Mouse (Mus musculus) CH12.LX (cell line): ENCODE measurements around the gene Duoxa1. TPM values are rescaled to one million over a fixed set of nuclear protein-coding genes. Genes with fewer than 3 reads are reported as not detected.

ENCODE experiments used
- DNase-seq: peaks from one replicate; pipeline ENCODE4 v3.0.0-alpha.2; 2013; ENCODE audit errors: extremely low read depth
- H3K27ac ChIP-seq: 2 replicates; pipeline ENCODE4 v1.5.1; 2012; ENCODE audit warnings: low read depth, mild to moderate bottlenecking, control low read depth, moderate library complexity; ENCODE audit not compliant: insufficient read depth
- H3K27me3 ChIP-seq: replicated peaks from 2 replicates; pipeline ENCODE3; 2012; ENCODE audit warnings: inconsistent platforms
- H3K36me3 ChIP-seq, 2 experiments: replicated peaks in 1 of 2; 2 replicates each; pipeline versions ENCODE3 to v1.6.1; 2012; ENCODE audit warnings: inconsistent platforms in 1 of 2, low read length in 1 of 2, mild to moderate bottlenecking in 1 of 2, mixed read lengths in 1 of 2, moderate library complexity in 1 of 2; ENCODE audit not compliant: control insufficient read depth in 1 of 2, insufficient read depth in 1 of 2
- H3K4me1 ChIP-seq, 2 experiments: 2 replicates each; pipeline ENCODE4 v1.6.1; 2012; ENCODE audit warnings: inconsistent platforms in 1 of 2, moderate library complexity in 1 of 2; ENCODE audit not compliant: insufficient read depth in 2 of 2, control insufficient read depth in 1 of 2
- H3K4me2 ChIP-seq: 2 replicates; pipeline ENCODE4 v1.6.1; 2012; ENCODE audit warnings: low read depth, mild to moderate bottlenecking, control low read depth; ENCODE audit not compliant: poor library complexity, insufficient read depth, severe bottlenecking
- H3K4me3 ChIP-seq, 3 experiments: fragments of 150-350 bp in 1 of 3; sonication (generic) in 1 of 3; replicated peaks in 1 of 3; 2 replicates each; pipeline versions ENCODE3 to v1.5.1; 2011 to 2012; ENCODE audit warnings: low read depth in 2 of 3, low read length in 2 of 3, mild to moderate bottlenecking in 2 of 3, moderate library complexity in 2 of 3, control low read depth in 1 of 3, improper control_type of control experiment in 1 of 3, inconsistent platforms in 1 of 3, mixed read lengths in 1 of 3; ENCODE audit not compliant: poor library complexity in 1 of 3
- H3K79me2 ChIP-seq: replicated peaks from 2 replicates; pipeline ENCODE4 v1.6.1; 2012; ENCODE audit warnings: mild to moderate bottlenecking, moderate library complexity; ENCODE audit not compliant: control insufficient read depth, poor library complexity, insufficient read depth, severe bottlenecking; ENCODE audit errors: extremely low read depth
- H3K9ac ChIP-seq: 2 replicates; pipeline ENCODE4 v1.6.1; 2012; ENCODE audit warnings: low read depth, mild to moderate bottlenecking, control low read depth, moderate library complexity; ENCODE audit not compliant: insufficient read depth
- H3K9me3 ChIP-seq: replicated peaks from 2 replicates; pipeline ENCODE3; 2012; ENCODE audit warnings: low read length, inconsistent platforms, mixed read lengths
- BHLHE40 ChIP-seq: IDR thresholded peaks from 2 replicates; pipeline ENCODE4 v1.6.1; 2011; ENCODE audit warnings: mild to moderate bottlenecking, low read depth, low read length, improper control_type of control experiment
- E2F4 ChIP-seq: IDR thresholded peaks from 2 replicates; pipeline ENCODE4 v1.6.1; 2011; ENCODE audit warnings: low read depth, low read length, improper control_type of control experiment; ENCODE audit not compliant: insufficient replicate concordance
- ELF1 ChIP-seq: IDR thresholded peaks from 2 replicates; pipeline ENCODE4 v1.6.1; 2014; ENCODE audit warnings: low read depth, mild to moderate bottlenecking, inconsistent platforms, low read length, improper control_type of control experiment
- ETS1 ChIP-seq: conservative IDR thresholded peaks from 2 replicates; pipeline ENCODE4 v1.6.1; 2012; ENCODE audit warnings: low read depth, mild to moderate bottlenecking, inconsistent platforms, low read length, improper control_type of control experiment, moderate library complexity
- JUND ChIP-seq: conservative IDR thresholded peaks from 2 replicates; pipeline ENCODE4 v1.6.1; 2011; ENCODE audit warnings: low read depth, low read length, improper control_type of control experiment
- KAT2A ChIP-seq: IDR thresholded peaks from 2 replicates; pipeline ENCODE4 v1.6.1; 2012; ENCODE audit warnings: low read length, improper control_type of control experiment, inconsistent platforms; ENCODE audit not compliant: insufficient replicate concordance
- MAZ ChIP-seq: IDR thresholded peaks from 2 replicates; pipeline ENCODE4 v1.6.1; 2012; ENCODE audit warnings: low read depth, mild to moderate bottlenecking, inconsistent platforms, low read length, improper control_type of control experiment, moderate library complexity
- MEF2A ChIP-seq: IDR thresholded peaks from 2 replicates; pipeline ENCODE4 v1.6.1; 2014; ENCODE audit warnings: low read depth, mild to moderate bottlenecking, inconsistent platforms, low read length, improper control_type of control experiment, borderline replicate concordance
- MXI1 ChIP-seq: IDR thresholded peaks from 2 replicates; pipeline ENCODE4 v1.6.1; 2011; ENCODE audit warnings: mild to moderate bottlenecking, low read depth, low read length, improper control_type of control experiment
- MYC ChIP-seq: IDR thresholded peaks from 2 replicates; pipeline ENCODE4 v1.6.1; 2011; ENCODE audit warnings: low read depth, mild to moderate bottlenecking, improper control_type of control experiment, low read length
- NELFE ChIP-seq: IDR thresholded peaks from 2 replicates; pipeline ENCODE4 v1.6.1; 2011; ENCODE audit warnings: low read depth, low read length, improper control_type of control experiment
- NRF1 ChIP-seq: IDR thresholded peaks from 2 replicates; pipeline ENCODE4 v1.6.1; 2014; ENCODE audit warnings: low read depth, mild to moderate bottlenecking, inconsistent platforms, low read length, improper control_type of control experiment, moderate library complexity
- PAX5 ChIP-seq: IDR thresholded peaks from 2 replicates; pipeline ENCODE4 v1.6.1; 2012; ENCODE audit warnings: low read length, inconsistent platforms, mixed read lengths
- POLR2AphosphoS2 ChIP-seq: IDR thresholded peaks from 2 replicates; pipeline ENCODE4 v1.6.1; 2011; ENCODE audit warnings: low read depth, low read length, improper control_type of control experiment
- RAD21 ChIP-seq: IDR thresholded peaks from 2 replicates; pipeline ENCODE4 v1.6.1; 2011; ENCODE audit warnings: low read depth, mild to moderate bottlenecking, low read length, improper control_type of control experiment, moderate library complexity
- RCOR1 ChIP-seq: conservative IDR thresholded peaks from 2 replicates; pipeline ENCODE4 v1.6.1; 2012; ENCODE audit warnings: low read depth, mild to moderate bottlenecking, inconsistent platforms, low read length, improper control_type of control experiment
- SIN3A ChIP-seq: IDR thresholded peaks from 2 replicates; pipeline ENCODE4 v1.6.1; 2012; ENCODE audit warnings: low read length, improper control_type of control experiment, inconsistent platforms
- SMC3 ChIP-seq: IDR thresholded peaks from 2 replicates; pipeline ENCODE4 v1.6.1; 2011; ENCODE audit warnings: low read depth, low read length, improper control_type of control experiment
- UBTF ChIP-seq: IDR thresholded peaks from 2 replicates; pipeline ENCODE4 v1.6.1; 2012; ENCODE audit warnings: low read depth, mild to moderate bottlenecking, inconsistent platforms, low read length, improper control_type of control experiment, moderate library complexity
- USF2 ChIP-seq: conservative IDR thresholded peaks from 2 replicates; pipeline ENCODE4 v1.6.1; 2011; ENCODE audit warnings: low read depth, low read length, improper control_type of control experiment
- ZMIZ1 ChIP-seq: IDR thresholded peaks from 2 replicates; pipeline ENCODE4 v1.6.1; 2012; ENCODE audit warnings: low read depth, mild to moderate bottlenecking, inconsistent platforms, low read length, improper control_type of control experiment
- dilution Hi-C: fragments of 300-500 bp; cut with MboI; formaldehyde crosslinking; loops from 2 replicates; pipeline ENCODE4 v1.14.3; 2020; ENCODE audit warnings: low sequenced_read_pairs; ENCODE audit not compliant: extremely low pct_unique_long_range_greater_than_20kb, extremely low pct_ligation_motif_present
- in situ Hi-C: fragments of 300-500 bp; cut with MboI; formaldehyde crosslinking; loops from 3 replicates; pipeline ENCODE4 v1.14.3; 2019; ENCODE audit warnings: low sequenced_read_pairs, low pct_ligation_motif_present, low pct_unique_long_range_greater_than_20kb, mixed read lengths
- polyA plus RNA-seq: library from polyadenylated mRNA; unstranded; fragments of >175 nt; gene quantifications from 2 replicates; pipeline ENCODE4 v1.2.1, GENCODE M21; 2012; ENCODE audit warnings: low read depth; ENCODE audit not compliant: insufficient read length
- total RNA-seq, 2 experiments: library from RNA; depleted of rRNA; stranded (reverse); fragments of 300-350 nt in 1 of 2; fragments of >200 nt in 1 of 2; gene quantifications; 2 replicates each; pipeline ENCODE4 v1.2.3; 2012 to 2014

The Duoxa1 gene
- total and polyA plus RNA-seq, 3 experiments = not detected

- H3K79me2 ChIP-seq = no peaks in the 10 kb centered on the region
Measured at GRCm38 (mm10) chr2:122260729-122261128, 52.8 kb downstream of the Duoxa1 start.

GRCm38 (mm10) chr2:122255997-122256396, 57.5 kb downstream of the Duoxa1 start:
- no peaks in the 10 kb centered on the region for H3K79me2 ChIP-seq
- dilution Hi-C loops = no loop called here

More at GRCm38 (mm10) chr2:122260729-122261128, 52.8 kb downstream of the Duoxa1 start:
- H3K4me2 ChIP-seq = no peak overlapping the region
- no peak overlapping the region for H3K27ac ChIP-seq
- TF ChIP-seq MYC (no peak), USF2 (no peak), RCOR1 (no peak), MAZ (no peak), ELF1 (no peak), MEF2A (no peak), ETS1 (no peak)
- no peaks in the 10 kb centered on the region for H3K27me3 ChIP-seq
- peaks cover 0 to 81% of the 10 kb centered on the region in 2 experiments for H3K36me3 ChIP-seq
- H3K9ac ChIP-seq = no peak overlapping the region
- peaks cover 0 to 4% of the 10 kb centered on the region in 2 experiments; a peak in 1 of 4 replicates for H3K4me1 ChIP-seq
- dilution Hi-C loops (no loop called here), in situ Hi-C loops (no loop called here)
- no peaks in the 10 kb centered on the region for H3K9me3 ChIP-seq
- no peak for DNase-seq
- H3K4me3 ChIP-seq = no peak overlapping the region

More at GRCm38 (mm10) chr2:122255997-122256396, 57.5 kb downstream of the Duoxa1 start:
- no peak overlapping the region for H3K4me3 ChIP-seq
- no peak for DNase-seq
- H3K27me3 ChIP-seq = no peaks in the 10 kb centered on the region
- H3K4me2 ChIP-seq = no peak overlapping the region
- H3K9me3 ChIP-seq = no peaks in the 10 kb centered on the region
- no peak overlapping the region for H3K9ac ChIP-seq
- peaks cover 0 to 68% of the 10 kb centered on the region in 2 experiments for H3K36me3 ChIP-seq
- no peak overlapping the region for H3K27ac ChIP-seq
- no peak for TF ChIP-seq POLR2AphosphoS2
- no peak for TF ChIP-seq ZMIZ1
- TF ChIP-seq RCOR1 = no peak
- TF ChIP-seq NRF1 = no peak
- no peak for TF ChIP-seq BHLHE40
- no peak for TF ChIP-seq PAX5
- TF ChIP-seq JUND = no peak
- TF ChIP-seq SIN3A = no peak
- TF ChIP-seq RAD21 = no peak
- no peak for TF ChIP-seq KAT2A
- no peak for TF ChIP-seq SMC3
- TF ChIP-seq UBTF = no peak
- no peak for TF ChIP-seq NELFE
- TF ChIP-seq MAZ = no peak
- no peak for TF ChIP-seq MXI1
- TF ChIP-seq E2F4 = no peak
- no peak for TF ChIP-seq MYC
- in situ Hi-C loops = no loop called here
- no peaks in the 10 kb centered on the region for H3K4me1 ChIP-seq

Other genes with a start within 250 kb of the Duoxa1 start
- 9.7 and 11.4 TPM in 2 replicates for gene Spg11, start 195.3 kb downstream of the Duoxa1 start, total RNA-seq (2012; rRNA removed)
- gene Spg11, start 195.3 kb downstream of the Duoxa1 start, total RNA-seq (2014; rRNA removed) = 6.0 and 7.5 TPM in 2 replicates
- gene Spg11, start 195.3 kb downstream of the Duoxa1 start, polyA plus RNA-seq = 9.6 and 10.7 TPM in 2 replicates
- gene B2m, start 166.0 kb downstream of the Duoxa1 start, total RNA-seq (2012; rRNA removed) = 1,479 and 1,509 TPM in 2 replicates
- 1,782 and 1,954 TPM in 2 replicates for gene B2m, start 166.0 kb downstream of the Duoxa1 start, total RNA-seq (2014; rRNA removed)
- gene B2m, start 166.0 kb downstream of the Duoxa1 start, polyA plus RNA-seq = 1,919 and 2,234 TPM in 2 replicates
- 0.08 and 0.13 TPM in 2 replicates for gene Trim69, start 153.0 kb downstream of the Duoxa1 start, total RNA-seq (2012; rRNA removed)
- gene Trim69, start 153.0 kb downstream of the Duoxa1 start, total RNA-seq (2014; rRNA removed) = 0.24 and 0.26 TPM in 2 replicates
- gene Trim69, start 153.0 kb downstream of the Duoxa1 start, polyA plus RNA-seq = 0.13 and 0.41 TPM in 2 replicates
- not detected in 2 replicates for gene Patl2, start 127.5 kb downstream of the Duoxa1 start, total RNA-seq (2012; rRNA removed)
- gene Patl2, start 127.5 kb downstream of the Duoxa1 start, total RNA-seq (2014; rRNA removed) = not detected in 2 replicates
- gene Patl2, start 127.5 kb downstream of the Duoxa1 start, polyA plus RNA-seq = not detected in 2 replicates
- gene Terb2, start 127.5 kb downstream of the Duoxa1 start, total RNA-seq (2012; rRNA removed) = not detected in 2 replicates
- gene Terb2, start 127.5 kb downstream of the Duoxa1 start, total RNA-seq (2014; rRNA removed) = not detected in 2 replicates
- not detected in 2 replicates for gene Terb2, start 127.5 kb downstream of the Duoxa1 start, polyA plus RNA-seq
- 14.9 and 20.3 TPM in 2 replicates for gene Sord, start 79.0 kb downstream of the Duoxa1 start, total RNA-seq (2012; rRNA removed)
- gene Sord, start 79.0 kb downstream of the Duoxa1 start, total RNA-seq (2014; rRNA removed) = 18.2 and 19.2 TPM in 2 replicates
- gene Sord, start 79.0 kb downstream of the Duoxa1 start, polyA plus RNA-seq = 29.2 and 29.9 TPM in 2 replicates
- gene Duox2, start 15.3 kb downstream of the Duoxa1 start, total RNA-seq (2012; rRNA removed) = not detected in 2 replicates
- not detected in 2 replicates for gene Duox2, start 15.3 kb downstream of the Duoxa1 start, total RNA-seq (2014; rRNA removed)
- gene Duox2, start 15.3 kb downstream of the Duoxa1 start, polyA plus RNA-seq = not detected in 2 replicates
- not detected in 2 replicates for gene Duoxa2, start 14.8 kb downstream of the Duoxa1 start, total RNA-seq (2012; rRNA removed)
- gene Duoxa2, start 14.8 kb downstream of the Duoxa1 start, total RNA-seq (2014; rRNA removed) = not detected in 2 replicates
- not detected in 2 replicates for gene Duoxa2, start 14.8 kb downstream of the Duoxa1 start, polyA plus RNA-seq
- gene Duox1, start 1.9 kb upstream of the Duoxa1 start, total RNA-seq (2012; rRNA removed) = not detected in 2 replicates
- gene Duox1, start 1.9 kb upstream of the Duoxa1 start, total RNA-seq (2014; rRNA removed) = not detected in 2 replicates
- gene Duox1, start 1.9 kb upstream of the Duoxa1 start, polyA plus RNA-seq = not detected in 2 replicates
- gene Shf, start 55.4 kb upstream of the Duoxa1 start, total RNA-seq (2012; rRNA removed) = 2.1 and 2.7 TPM in 2 replicates
- 0.49 and 1.2 TPM in 2 replicates for gene Shf, start 55.4 kb upstream of the Duoxa1 start, total RNA-seq (2014; rRNA removed)
- 2.0 and 2.1 TPM in 2 replicates for gene Shf, start 55.4 kb upstream of the Duoxa1 start, polyA plus RNA-seq
- gene Slc28a2, start 112.7 kb upstream of the Duoxa1 start, total RNA-seq (2012; rRNA removed) = 15.9 and 16.3 TPM in 2 replicates
- gene Slc28a2, start 112.7 kb upstream of the Duoxa1 start, total RNA-seq (2014; rRNA removed) = 30.3 and 32.0 TPM in 2 replicates
- 28.3 and 31.4 TPM in 2 replicates for gene Slc28a2, start 112.7 kb upstream of the Duoxa1 start, polyA plus RNA-seq
- gene Gm14085, start 171.2 kb upstream of the Duoxa1 start, total RNA-seq (2012; rRNA removed) = not detected in 2 replicates
- 0.05 TPM in 1 of 2 replicates, not detected in the other for gene Gm14085, start 171.2 kb upstream of the Duoxa1 start, total RNA-seq (2014; rRNA removed)
- 0.24 and 0.25 TPM in 2 replicates for gene Gm14085, start 171.2 kb upstream of the Duoxa1 start, polyA plus RNA-seq